Mouse (Mus musculus) urinary bladder, postnatal 4 days (tissue): Measurements from ENCODE around the gene Znhit2.
"Not testable (repeated sequence)": the region's sequence is repeated elsewhere in the genome, so short reads cannot be mapped to it uniquely, and the experiment has no call there.

Source experiments
- DNase-seq, 2 experiments: peaks; one replicate each; pipeline ENCODE4 v3.0.0; 2021 to 2022; ENCODE audit warnings: low spot score in 2 of 2

Gene Znhit2

GRCm38 (mm10) chr19:6061021-6061533 lies at the start of gene Znhit2:
Gene Znhit2, plus strand, starts transcription at chr19:6061192.
- DNase-seq, result peak; percentile 91

DNA sequence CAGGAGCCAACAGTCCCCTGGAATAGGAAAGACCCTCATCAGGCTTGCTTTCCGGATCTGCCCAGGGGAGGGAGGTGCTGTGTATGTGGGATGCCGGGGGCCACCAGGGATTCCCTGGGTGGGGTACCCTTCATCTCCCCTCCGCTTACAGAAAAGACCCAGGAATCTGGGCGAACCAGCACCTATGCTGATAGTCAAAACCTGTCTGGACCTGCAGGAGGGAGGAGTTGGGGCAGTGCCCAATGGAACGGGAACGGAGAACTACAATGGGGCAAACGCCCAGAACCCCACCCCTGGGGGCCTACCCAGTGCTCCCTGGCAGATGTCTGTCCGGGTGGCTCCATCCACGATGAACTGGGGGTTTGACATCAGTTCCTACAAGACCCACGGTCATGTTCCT lies 47.3 kb upstream of the Znhit2 start:
- DNase-seq, result peak in 1 of 2 experiments; percentile 52

DNA sequence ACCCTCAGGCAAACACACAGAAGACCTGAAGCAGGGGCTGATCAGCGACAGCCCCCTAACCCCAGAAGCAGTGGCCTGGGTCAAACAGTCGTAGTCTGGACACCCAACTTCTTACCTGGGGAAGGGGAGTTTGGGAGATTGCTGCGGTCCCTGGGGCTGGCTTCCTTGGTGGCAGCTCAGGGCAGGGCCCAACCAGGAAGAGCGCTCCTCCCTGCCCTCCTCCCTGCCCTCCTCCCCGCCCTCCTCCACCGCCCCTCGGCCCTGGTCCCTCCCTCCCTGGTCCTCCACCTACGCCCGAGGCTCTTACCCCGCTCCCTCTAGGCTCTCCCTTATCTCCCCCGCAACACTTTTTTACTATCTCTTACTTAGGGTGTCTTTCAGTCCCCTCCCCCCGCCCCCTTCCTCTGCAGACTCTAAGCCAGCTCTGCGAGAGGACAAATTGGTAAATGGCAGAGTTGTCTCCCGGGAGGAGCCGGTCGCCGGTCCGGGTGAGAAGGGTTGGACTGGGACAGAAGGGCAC lies 45.9 kb upstream of the Znhit2 start:
- no peak for DNase-seq

GRCm38 (mm10) chr19:6015511-6016315 lies 45.3 kb upstream of the Znhit2 start, which contains the start of gene Capn1:
Gene Capn1, minus strand, starts transcription at chr19:6015897.
- DNase-seq, result peak; percentile 73 to 79

DNA sequence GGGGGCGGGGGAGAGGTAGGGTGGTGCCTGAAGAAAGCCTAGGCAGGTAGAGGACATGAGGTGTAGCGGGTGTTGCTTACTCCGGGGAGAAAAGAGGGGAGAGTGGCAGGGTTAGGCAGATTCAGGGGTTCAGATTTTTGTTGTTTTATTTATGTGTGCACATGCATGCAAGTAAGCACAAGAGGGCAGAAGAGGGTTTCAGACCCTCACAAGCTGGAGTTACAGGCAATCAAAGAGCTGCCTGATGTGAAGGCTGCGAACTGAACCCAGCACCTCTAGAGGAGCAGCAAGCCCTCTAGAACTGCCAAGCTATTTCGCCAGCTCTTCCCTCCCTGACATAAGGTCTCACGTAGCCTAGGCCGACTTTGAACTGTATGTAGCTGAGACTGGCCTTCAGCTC lies 44.5 kb upstream of the Znhit2 start:
- no peak for DNase-seq

DNA sequence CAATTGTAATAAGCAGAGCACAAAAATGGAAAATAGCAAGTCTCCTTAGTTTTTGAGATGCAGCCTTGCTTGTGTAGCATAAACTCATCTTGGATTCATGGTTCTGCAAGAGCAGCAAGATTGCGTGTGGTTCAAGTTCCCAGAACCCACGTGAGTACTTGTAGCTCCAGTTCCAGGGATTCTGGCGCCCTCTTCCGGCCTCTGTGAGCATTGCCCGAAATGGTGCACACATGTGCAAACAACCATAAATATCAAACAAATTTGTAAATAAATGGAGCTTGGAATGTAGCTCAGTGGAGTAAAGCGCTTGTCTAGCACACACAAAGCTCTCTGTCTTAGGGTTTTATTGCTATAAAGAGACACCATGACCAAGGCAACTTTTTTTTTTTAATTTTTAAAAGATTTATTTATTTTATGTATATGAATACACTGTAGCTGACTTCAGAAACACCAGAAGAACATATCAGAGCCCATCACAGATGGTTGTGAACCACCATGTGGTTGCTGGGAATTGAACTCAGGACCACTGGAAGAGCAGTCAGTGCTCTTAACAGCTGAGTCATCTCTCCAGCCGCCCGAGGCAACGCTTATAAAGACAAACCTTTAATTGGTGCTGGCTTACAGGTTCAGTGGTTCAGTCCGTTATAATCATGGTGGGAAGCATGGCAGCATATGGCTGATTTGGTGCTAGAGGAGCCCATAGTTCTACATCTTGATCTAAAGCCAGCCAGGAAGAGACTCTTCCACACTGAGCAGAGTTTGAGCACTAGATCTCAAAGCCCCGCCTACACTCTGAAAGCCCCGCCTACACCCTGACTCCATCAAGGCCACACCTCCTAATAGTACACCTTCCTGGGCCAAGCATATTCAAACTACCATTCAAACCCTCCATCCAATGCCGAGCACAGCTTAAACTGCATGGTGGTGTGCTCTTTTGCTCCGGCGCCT lies 42.6 kb upstream of the Znhit2 start:
- peak; percentile 66 to 90 for DNase-seq

GRCm38 (mm10) chr19:6020276-6020675 lies 40.7 kb upstream of the Znhit2 start:
- no peak for DNase-seq

DNA sequence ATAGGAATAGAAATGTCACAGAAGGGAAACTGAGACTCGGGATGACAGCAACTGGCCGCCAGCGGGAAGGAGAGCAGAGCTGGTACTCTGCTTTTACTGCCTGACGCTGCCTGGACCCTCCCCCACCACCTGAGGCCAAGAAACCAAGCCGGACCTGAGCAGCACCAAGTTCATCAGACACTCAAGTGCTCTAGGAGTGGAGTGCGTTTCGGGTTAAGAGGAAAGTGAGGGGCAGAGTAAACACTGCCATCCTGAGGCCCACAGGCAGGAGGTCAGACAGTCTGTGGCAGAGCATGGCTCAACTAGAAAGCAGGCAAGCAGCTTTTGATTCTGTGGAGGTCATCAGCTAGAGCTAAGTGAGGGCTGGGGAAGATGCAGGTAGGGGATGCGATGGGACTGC lies 37.9 kb upstream of the Znhit2 start:
- DNase-seq, result no peak

- no peak for DNase-seq
These were observed 37.1 kb upstream of the Znhit2 start for GRCm38 (mm10) chr19:6023930-6024329.

GRCm38 (mm10) chr19:6028991-6029390 lies 32.0 kb upstream of the Znhit2 start:
- DNase-seq, result no peak

GRCm38 (mm10) chr19:6029426-6029825 lies 31.6 kb upstream of the Znhit2 start:
- no peak for DNase-seq

GRCm38 (mm10) chr19:6030520-6031280 lies 30.3 kb upstream of the Znhit2 start:
- DNase-seq, result no peak

GRCm38 (mm10) chr19:6035966-6036585 lies 24.9 kb upstream of the Znhit2 start:
- no peak for DNase-seq

DNA sequence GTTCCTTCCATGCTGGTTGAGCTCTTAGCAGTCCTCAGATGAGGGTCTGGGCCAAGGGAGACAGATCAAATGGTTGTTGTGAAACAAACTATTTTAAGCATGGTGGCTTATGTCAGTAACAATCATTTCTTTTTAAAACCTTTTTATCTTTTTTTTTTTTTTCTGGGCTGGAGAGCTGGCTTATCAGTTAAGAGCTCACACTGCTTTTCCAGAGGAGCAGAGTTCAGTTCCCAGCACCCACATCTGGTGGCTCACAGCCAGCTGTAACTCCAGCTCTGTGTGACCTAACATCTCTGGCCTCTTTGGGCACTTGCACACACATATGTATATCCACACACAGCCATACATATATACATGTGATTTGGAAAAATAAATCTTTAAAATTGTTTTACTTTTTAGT lies 23.3 kb upstream of the Znhit2 start:
- DNase-seq, result no peak

GRCm38 (mm10) chr19:6038326-6038725 lies 22.7 kb upstream of the Znhit2 start:
- DNase-seq, result no peak

DNA sequence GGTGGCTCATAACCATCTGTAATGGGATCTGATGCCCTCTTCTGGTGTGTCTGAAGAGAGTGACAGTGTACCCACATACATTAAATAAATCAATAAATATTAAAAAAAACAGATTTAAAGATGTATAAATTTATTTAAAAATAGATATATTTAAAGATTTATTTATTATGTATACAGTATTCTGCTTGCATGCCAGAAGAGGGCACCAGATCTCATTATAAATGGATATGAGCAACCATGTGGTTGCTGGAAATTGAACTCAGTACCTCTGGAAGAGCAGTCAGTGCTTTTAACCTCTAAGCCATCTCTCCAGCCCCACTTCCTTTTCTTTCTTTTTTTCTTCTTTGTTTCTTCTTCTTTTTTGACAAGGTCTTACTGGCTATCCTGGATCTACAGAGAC lies 21.0 kb upstream of the Znhit2 start:
- DNase-seq, result no peak

GRCm38 (mm10) chr19:6042293-6042692 lies 18.7 kb upstream of the Znhit2 start:
- DNase-seq, result no peak

DNA sequence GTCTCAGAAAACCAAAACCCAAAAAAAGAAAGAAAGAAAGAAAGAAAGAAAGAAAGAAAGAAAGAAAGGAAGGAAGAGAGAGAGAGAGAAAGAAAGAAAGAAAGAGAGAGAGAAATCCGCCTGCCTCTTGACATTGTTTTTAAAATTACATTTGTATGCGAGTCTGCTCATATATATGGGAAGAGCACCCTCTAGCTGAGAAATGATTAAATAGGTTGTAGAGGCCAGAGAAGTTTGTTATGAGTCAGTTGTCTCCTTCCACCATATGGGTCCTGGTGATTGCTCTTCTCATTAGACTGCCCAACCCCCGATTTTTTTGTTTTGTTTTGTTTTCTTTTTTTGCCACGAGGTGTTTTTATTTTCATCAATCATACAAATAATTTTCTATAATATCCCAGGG lies 16.9 kb upstream of the Znhit2 start:
- DNase-seq, result not testable (repeated sequence)

DNA sequence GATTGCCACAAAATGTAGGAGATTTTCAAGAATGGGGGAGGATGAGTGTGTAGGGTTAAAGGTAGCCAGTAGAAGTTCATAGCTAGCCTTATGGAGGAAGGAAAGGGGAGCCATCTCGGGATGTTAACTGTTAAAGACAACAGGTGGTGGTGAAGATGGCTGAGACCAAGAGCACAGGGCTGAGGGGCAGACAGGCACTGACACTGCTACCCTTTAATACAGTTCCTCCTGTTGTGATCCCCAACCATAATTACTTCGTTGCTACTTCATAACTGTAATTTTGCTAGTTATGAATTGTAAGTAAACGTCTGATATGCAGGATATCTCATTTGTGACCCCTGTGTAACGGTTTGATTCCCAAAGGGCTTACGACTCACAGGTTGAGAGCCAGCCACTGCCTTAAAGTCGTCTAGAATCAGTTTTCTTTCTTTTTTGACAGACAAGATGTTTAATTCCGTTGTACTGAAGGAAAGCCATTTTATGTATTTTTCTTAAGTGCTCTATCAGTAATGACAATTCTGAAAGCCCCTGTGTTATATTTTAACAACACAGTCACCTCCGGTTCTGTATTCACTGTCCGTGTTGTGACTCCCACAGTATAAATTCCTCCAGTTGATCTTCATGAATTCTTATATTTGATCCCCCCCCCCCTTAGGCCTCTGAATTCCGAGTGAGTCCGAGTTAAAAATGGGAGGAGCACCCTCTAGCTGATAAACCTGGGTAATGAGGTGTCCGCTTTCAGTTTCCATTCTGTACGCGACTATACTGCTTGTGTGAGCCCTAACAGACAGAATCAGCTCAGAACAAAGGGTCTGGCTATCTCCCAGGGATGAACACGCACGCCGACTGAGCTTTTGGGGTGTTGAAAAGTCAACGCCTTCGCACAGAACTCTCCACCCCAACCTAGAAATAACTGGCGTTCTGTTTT lies 15.4 kb upstream of the Znhit2 start:
- no peak for DNase-seq
